Mouse (Mus musculus): ENCODE results near the gene Cbx6. TPM values are rescaled to one million over a fixed set of nuclear protein-coding genes. Genes with fewer than 3 reads are reported as not detected.

Cbx6 gene
- total RNA-seq, 4 experiments from 2014 or later: 6.1 to 8.5 (median 7.9) TPM

Other genes starting within 250 kb of the Cbx6 start
- not detected for gene Dmc1, start 229.6 kb downstream of the Cbx6 start, total RNA-seq (2022)
- 1 to 10 TPM in 1 of 4 experiments, under 1 TPM in 3; 0.27 to 1.1 (median 0.84) TPM for gene Fam227a, start 175.7 kb downstream of the Cbx6 start, total RNA-seq (2022)
- gene Cby1, start 175.5 kb downstream of the Cbx6 start, total RNA-seq (2022): 10 to 100 TPM; 14.1 to 15.8 (median 14.4) TPM
- gene Tomm22, start 163.8 kb downstream of the Cbx6 start, total RNA-seq (2022): 10 to 100 TPM; 56.0 to 62.6 (median 58.7) TPM
- 10 to 100 TPM; 10.2 to 18.0 (median 13.5) TPM for gene Josd1, start 146.8 kb downstream of the Cbx6 start, total RNA-seq (2022)
- gene Gtpbp1, start 143.8 kb downstream of the Cbx6 start, total RNA-seq (2022): 10 to 100 TPM; 21.8 to 29.7 (median 24.0) TPM
- gene Sun2, start 92.2 kb downstream of the Cbx6 start, total RNA-seq (2022): 10 to 100 TPM; 76.6 to 84.7 (median 80.3) TPM
- 1 to 10 TPM; 4.8 to 6.5 (median 5.2) TPM for gene Dnal4, start 56.8 kb downstream of the Cbx6 start, total RNA-seq (2022)
- gene Nptxr, start 29.9 kb downstream of the Cbx6 start, total RNA-seq (2022): under 1 TPM; 0.39 to 0.99 (median 0.64) TPM
- under 1 TPM in 2 of 4 experiments, not detected in 2; 0.32 to 0.47 TPM for gene Npcd, start 451 bp downstream of the Cbx6 start, total RNA-seq (2022)
- gene Apobec3, start 57.0 kb upstream of the Cbx6 start, total RNA-seq (2022): 1 to 10 TPM; 1.4 to 2.4 (median 2.0) TPM
- gene Cbx7, start 136.4 kb upstream of the Cbx6 start, total RNA-seq (2022): 10 to 100 TPM; 19.1 to 26.4 (median 20.8) TPM
- 10 to 100 TPM in 3 of 4 experiments, 1 to 10 TPM in 1; 8.3 to 16.9 (median 12.9) TPM for gene Pdgfb, start 180.3 kb upstream of the Cbx6 start, total RNA-seq (2022)

All from gastrocnemius, adult 8-10 months (tissue).